Mouse (Mus musculus): Measurements from ENCODE around the gene Rasl10b. TPM values are rescaled to one million over a fixed set of nuclear protein-coding genes. Genes with fewer than 3 reads are reported as not detected.

The Rasl10b gene
- total RNA-seq, 2 experiments from 2014 or later, result 0.23 TPM; not detected in 1

DNA sequence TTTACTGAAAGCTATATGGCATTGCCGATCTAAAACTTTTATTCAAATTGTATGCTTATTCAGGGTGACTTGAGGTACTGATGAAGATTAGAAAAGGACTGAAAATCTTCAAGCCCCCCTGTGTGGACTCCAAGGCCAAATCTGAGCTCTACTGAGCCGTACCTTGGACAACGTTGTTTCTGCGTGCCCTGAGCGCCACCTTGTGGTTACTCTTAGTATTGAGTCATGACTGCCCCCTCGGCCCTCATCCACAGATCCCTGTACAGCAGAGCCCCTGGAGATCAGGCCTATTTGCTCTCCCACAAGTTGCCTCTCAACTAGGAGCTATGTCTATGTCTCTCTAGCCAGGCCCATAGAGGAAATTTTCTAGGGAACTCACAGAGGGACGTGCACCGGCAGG, 15.7 kb downstream of the Rasl10b start:
- peak; percentile 67; the same call in 1 of the 2 replicates for ATAC-seq (replicated peaks; ENCODE audit: low FRiP score, poor library complexity, severe bottlenecking)

- no peak for ATAC-seq (replicated peaks; ENCODE audit: low FRiP score, poor library complexity, severe bottlenecking)
These were observed 18.0 kb downstream of the Rasl10b start for GRCm38 (mm10) chr11:83426964-83427363.

GRCm38 (mm10) chr11:83429355-83429754, 20.4 kb downstream of the Rasl10b start, which contains the start of gene Gas2l2:
Gene Gas2l2 (minus strand): TSS chr11:83429455.
- ATAC-seq (replicated peaks; ENCODE audit: low FRiP score, poor library complexity, severe bottlenecking), result no peak

DNA sequence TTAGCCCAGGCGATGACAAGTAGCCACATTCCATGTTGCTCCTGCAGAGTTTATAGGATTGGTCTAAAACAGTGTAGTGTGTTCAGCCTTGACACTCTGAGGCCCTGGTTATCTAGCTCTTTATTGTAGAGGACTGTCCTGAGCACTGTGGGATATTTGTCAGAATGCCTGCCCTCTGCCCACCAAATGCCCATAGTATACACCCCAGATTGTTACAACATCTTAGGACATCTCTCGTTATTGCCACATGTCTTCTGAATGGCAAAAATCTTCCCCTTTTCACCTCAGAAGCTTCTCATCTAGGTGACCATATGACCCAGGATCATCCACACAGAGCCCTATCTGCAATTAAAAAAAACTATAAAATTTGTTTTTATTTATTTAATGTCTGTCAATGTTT, 23.6 kb downstream of the Rasl10b start:
- no peak for ATAC-seq (replicated peaks; ENCODE audit: low FRiP score, poor library complexity, severe bottlenecking)

DNA sequence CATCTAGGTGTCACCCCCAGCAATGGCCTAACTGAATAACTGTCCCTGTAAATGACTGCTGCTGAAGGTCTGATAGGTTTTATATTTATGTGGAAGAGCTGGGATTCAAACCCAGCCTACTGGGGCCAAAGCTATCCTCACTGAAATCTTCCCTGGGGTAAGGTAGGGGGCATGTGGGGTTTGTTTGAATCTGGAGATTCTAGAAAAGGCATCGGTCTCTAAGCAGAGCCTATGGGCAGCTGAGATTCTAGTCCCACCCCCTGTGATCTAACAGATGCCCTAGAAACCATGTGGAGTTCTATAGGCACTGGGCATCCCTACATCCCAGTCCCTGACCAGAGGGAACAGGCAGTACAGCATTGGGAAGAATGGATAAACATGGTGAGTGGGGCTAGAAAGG, 28.4 kb downstream of the Rasl10b start, which contains the start of gene 1700020L24Rik:
Gene 1700020L24Rik (plus strand): TSS at position 301 of the 400 bp plus-strand sequence.
- ATAC-seq (replicated peaks; ENCODE audit: low FRiP score, poor library complexity, severe bottlenecking), result no peak

DNA sequence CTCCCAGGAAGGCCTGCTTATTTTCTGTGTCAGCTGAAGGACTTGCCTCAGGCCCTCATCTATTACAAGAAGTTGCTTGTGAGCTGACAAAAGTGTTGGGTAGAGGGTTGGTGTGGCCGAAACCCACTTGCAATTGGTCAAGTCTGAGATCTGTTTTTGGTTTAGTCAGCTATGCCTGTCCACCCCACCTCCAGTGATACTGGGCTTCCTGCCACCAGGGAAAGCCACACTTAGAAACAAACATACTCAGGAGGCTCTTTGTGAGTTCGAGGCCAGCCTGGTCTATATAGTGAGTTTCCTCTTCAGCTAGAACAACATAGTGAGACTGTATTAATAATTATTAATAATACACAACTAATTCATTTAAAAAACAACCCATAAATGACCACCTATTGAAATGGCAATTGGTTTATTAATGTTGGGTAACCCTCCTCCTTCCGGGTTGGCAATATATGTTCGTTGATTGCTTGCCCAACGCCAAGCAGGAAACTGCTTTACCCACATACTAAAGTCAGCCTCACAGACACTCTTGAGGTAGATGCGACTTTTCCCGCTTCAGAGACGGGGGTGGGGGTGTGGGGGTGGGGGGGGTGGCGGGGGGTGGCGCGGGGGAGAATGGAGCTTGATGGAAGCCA, 30.6 kb downstream of the Rasl10b start:
- ATAC-seq (replicated peaks; ENCODE audit: low FRiP score, poor library complexity, severe bottlenecking), result no peak

GRCm38 (mm10) chr11:83440081-83441064, 31.4 kb downstream of the Rasl10b start:
- ATAC-seq (replicated peaks; ENCODE audit: low FRiP score, poor library complexity, severe bottlenecking), result peak; percentile 87

DNA sequence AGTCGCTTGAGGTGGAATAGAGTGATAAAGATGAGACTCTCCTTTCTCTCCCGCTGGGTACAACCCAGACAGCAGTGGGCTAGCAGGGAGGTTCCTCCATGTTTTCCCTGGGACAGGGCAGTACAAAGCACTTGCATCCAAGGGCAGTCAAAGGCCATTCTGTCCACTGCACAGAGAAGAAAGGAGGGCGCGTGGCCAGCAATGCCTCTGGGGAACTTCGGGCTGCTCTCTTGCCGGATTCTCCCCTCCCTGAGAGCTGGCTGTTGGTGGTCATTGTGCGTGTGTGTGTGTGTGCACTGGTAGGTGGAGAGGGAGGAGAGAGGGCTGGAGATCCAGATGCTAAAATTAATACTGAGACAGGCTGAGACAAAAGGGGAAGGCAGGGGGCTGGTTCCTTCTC, 32.3 kb downstream of the Rasl10b start:
- no peak for ATAC-seq (replicated peaks; ENCODE audit: low FRiP score, poor library complexity, severe bottlenecking)

DNA sequence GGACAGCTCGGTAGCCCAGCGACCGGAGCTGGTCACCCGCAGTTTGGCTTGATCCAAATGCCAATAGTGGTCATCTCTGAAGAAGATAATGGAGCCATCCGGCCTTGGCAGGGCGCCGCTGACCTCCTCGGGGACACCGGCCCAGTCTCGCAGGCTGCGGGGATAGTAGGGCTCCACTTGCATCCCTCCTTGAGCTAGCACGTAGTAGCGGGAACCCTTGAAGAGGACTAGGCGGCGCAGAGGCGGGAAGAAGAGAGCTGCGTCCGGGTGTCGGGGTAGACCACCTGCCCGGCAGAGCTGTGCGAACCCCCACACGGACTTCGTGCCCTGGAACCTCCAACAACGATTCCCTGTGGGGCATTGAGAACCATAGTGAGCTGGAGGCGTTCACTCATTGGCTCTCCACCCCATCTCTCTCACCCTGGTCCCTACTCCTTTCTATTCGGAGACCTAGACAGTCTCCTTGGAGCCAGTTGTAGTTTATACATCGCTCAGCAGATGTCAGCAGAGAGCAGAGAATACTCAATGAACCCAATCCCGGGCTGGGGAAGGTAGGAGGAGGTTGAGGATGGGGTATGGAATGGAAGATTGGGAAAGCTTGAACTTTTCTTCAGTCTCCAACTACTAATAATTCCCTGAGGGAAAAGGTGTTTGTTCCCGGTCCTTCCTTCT, 33.8 kb downstream of the Rasl10b start:
- ATAC-seq (replicated peaks; ENCODE audit: low FRiP score, poor library complexity, severe bottlenecking), result 0 out of 2 replicates have a peak, but pooled peaks have one; percentile 41

DNA sequence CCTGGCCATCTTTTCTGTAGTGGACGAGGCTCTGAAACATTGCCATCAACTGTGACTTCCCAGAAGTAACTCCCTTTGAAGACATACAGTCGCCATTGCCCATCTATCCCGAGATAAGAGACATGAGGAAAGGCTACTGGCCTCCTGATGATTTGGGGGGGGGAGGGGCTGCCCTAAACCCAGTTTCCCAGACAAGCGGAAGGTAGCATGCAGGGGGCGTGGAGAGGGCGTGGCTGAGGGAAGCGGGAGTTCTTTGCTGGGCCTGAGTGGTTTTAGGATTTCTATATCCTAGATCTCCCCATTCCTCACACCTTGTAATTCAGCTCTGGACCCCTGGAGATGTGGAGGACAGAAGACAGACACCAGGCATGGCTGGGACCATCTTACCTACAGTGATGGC, 34.9 kb downstream of the Rasl10b start:
- no peak for ATAC-seq (replicated peaks; ENCODE audit: low FRiP score, poor library complexity, severe bottlenecking)

- ATAC-seq (replicated peaks; ENCODE audit: low FRiP score, poor library complexity, severe bottlenecking), result no peak
These were observed 36.1 kb downstream of the Rasl10b start for GRCm38 (mm10) chr11:83445001-83445400.

DNA sequence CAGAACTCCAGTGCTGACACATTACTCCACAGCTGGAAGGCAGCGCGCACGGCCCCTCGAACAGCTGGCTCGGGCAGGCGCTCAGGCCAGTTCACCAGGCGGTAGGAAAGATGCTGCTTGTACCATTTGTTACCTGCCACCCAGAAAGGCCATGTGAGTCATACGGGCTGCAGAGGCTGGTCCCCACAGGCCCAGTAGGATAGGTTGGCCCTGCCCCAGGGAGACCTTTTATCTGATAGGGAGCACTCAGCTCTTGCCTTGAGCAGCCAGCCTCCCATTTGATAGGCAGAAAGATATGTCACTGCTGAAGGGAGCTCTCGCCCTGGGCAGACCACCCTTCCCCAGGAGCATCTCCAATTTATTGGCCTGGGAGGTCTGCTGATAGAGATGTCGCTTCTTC, 38.7 kb downstream of the Rasl10b start:
- ATAC-seq (replicated peaks; ENCODE audit: low FRiP score, poor library complexity, severe bottlenecking), result no peak

- ATAC-seq (replicated peaks; ENCODE audit: low FRiP score, poor library complexity, severe bottlenecking), result no peak
These were observed 39.3 kb downstream of the Rasl10b start for GRCm38 (mm10) chr11:83448021-83448926.

- no peak for ATAC-seq (replicated peaks; ENCODE audit: low FRiP score, poor library complexity, severe bottlenecking)
These were observed 39.9 kb downstream of the Rasl10b start for GRCm38 (mm10) chr11:83448927-83449236.

- ATAC-seq (replicated peaks; ENCODE audit: low FRiP score, poor library complexity, severe bottlenecking), result no peak
These were observed 40.4 kb downstream of the Rasl10b start for GRCm38 (mm10) chr11:83449298-83449697.

DNA sequence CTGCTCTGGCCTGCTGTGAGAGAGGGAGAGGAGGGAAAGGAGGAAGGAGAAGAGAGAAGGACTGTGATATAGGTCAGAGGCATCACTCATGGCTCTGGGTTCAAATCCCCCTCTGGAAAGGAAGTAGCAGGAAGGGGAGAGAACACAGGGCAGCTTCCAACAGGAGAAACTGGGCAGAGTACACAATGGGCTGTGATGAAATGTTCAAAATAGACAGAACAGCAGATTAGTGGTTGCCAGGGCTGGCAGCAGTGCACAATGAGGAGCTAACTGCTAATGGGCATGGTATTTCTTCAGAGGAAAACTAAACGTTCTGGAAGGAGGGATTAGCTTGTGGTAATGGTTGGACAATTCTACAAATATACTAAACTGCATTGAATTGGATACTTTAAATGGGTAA, 41.6 kb downstream of the Rasl10b start:
- no peak for ATAC-seq (replicated peaks; ENCODE audit: low FRiP score, poor library complexity, severe bottlenecking)

DNA sequence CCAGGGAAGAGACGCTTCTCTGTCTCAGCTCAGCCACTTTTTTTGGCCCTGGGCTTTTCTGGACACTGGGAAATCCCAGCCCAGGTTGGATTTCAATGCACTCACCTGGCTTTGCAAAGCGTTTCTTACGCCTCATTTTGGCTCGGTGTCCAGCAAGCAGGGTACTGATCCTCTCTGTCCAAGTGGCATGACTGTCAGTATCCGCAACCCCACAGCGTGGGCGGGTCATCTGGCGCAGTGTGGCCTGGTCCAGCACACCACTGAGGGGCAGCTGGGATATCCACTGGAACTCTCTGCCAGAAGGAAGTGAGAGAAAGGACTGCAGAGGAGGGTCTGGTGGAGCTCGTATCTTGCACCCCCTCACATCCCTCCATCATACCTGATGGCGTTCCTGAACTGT, 42.3 kb downstream of the Rasl10b start:
- ATAC-seq (replicated peaks; ENCODE audit: low FRiP score, poor library complexity, severe bottlenecking), result no peak

- ATAC-seq (replicated peaks; ENCODE audit: low FRiP score, poor library complexity, severe bottlenecking), result no peak
These were observed 45.6 kb downstream of the Rasl10b start for GRCm38 (mm10) chr11:83454548-83454947.

DNA sequence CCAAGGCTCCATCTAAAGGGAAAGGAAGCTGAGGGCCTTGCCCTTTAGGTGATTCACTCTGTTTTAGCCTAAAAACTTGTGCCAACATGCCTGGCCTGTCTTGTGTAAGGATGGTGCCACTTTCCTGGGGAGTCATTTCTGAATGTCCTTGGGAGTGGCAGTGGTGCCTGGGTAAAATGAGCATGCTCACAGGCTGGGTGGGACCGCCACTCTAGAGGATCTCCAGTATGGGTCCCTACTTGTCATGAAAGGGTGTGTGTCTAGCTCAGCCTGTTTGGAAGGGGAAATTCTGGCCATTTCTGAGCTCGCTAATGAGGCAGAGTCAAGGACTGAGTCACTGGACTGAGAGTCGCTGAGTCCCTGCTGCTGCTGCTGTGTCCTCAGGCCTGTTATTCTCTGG, 46.7 kb downstream of the Rasl10b start:
- no peak for ATAC-seq (replicated peaks; ENCODE audit: low FRiP score, poor library complexity, severe bottlenecking)
